Mouse (Mus musculus) liver, adult (tissue): ENCODE measurements around the gene Shisa5.

ENCODE experiments used
- GATA4 ChIP-seq: IDR thresholded peaks from 2 replicates; pipeline ENCODE4 v1.6.1; 2014; ENCODE audit warnings: mild to moderate bottlenecking, low read length; ENCODE audit not compliant: insufficient replicate concordance

The Shisa5 gene

DNA sequence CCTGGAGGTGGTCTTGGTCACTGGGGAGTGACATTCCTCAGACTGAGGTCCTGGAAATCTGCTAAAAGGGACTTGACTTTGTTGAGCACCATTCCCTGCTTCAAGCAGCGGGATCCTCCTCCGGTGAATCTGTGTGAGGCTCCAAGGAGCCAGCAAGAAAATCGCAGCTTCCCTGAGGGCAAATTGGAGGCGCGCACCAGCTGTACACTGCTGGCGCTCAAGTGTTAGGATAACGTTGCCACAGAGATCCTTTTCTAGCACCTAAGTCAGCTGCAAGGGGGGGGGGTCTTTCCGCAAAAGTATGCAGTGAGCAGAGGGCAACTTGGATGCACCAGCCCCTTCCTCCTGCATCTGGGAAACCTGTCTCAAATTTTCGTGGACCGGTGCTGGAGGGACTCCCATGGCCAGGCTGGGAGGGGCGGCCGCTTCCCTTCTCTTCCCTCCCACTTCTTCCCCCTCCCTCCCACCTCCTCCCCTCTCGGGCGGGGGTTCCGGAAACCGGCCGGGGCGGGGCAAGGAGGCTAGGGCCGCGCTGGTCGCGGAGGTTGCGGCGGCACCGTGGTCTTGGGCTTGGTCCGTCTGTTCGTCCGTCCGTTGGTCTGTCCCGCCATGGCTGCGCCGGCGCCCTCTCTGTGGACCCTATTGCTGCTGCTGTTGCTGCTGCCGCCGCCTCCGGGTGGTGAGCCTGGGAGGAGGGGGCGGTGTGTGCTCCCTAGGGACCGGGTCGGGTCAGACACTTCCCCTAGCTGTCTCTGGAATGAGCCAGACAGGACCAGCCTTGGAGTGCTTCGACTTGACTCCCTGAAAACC, at the start of gene Shisa5:
Gene Shisa5, plus strand, starts transcription at position 480 of the 810 bp plus-strand sequence.
- no peak; the same call in 1 of the 2 replicates for TF ChIP-seq GATA4

DNA sequence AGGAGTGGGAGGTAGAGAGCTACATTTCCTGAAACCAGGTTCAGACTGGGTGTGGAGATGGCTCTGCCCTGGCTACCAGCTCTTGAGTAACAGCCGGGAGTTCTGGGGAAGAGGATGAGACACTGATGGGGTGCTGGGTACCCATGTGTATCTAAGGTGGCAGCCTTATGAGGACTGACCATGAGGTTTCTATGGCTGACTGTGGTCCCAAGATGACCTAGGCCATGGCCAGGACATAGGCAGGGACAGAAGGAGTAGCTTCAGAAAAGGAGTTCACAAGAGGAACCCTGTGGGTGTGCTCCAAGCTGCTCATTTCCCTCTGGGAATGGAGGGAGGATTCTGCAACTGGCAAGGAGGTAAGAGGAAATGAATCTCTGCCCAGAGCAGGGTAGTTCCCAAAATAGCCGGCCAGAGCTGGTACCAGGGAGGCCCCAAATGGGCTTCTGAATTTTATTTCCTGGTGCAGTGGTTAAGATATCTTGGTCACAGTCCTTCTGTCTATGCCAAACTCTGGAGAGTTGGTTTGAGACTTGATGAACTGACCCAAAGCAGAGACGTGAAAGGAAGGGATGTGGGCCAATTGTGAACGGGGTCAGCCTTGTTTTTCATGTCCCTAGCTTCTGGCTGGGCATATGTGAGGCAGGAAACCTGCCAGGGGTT, 48.4 kb upstream of the Shisa5 start:
- TF ChIP-seq GATA4, result no peak

DNA sequence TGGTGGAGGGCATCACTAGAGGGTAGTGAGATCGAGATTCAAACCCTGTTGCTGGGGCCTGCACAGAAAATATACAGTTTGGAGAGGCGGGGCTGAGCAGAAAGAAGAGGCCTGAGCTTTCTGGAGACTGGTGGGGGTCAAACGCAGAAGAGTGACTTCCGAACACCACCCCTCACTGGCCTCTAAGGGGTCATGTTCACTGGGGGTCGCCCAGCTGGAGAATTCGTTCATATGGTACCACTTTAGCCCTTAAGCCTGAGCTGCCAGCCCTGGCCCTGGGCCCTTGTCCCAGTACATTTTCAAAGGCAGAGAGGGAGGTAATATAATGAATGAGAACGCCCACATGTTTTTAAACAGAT, 47.9 kb upstream of the Shisa5 start:
- TF ChIP-seq GATA4, result no peak

DNA sequence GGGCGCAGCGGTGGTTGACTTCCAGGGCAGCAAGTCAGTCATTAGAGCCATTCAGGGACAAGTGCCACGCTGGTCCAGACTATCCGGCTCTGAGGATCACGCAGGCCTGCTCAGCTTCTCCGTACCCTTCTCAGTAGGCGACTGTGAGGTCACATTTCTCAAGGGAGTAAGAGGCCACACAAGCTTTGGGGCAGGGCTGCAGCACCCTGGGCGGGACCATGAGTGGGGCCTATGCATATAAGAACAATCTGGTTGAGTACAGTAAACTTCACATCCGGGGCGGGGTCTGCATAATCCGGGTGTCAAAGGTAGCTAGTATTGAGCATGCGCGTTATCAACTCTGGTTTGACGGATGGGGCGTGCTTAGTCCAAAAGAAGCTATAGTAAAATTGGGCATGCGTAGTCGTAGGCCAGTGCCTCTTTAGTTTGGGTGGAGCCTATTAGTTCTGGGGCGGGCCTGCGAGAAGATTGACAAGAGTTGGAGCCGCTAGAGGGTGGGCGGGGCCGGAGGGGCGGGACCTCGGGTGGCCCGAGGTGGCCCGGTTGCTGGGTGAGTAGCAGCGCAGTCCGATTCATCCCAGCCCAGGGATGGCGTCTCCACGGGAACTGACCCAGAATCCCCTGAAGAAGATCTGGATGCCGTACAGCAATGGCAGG, 46.8 kb upstream of the Shisa5 start, which contains the start of gene Pfkfb4:
Gene Pfkfb4, plus strand, starts transcription at position 351 of the 657 bp plus-strand sequence.
- TF ChIP-seq GATA4, result 0 out of 2 replicates have a peak, but pooled peaks have one; percentile 10

DNA sequence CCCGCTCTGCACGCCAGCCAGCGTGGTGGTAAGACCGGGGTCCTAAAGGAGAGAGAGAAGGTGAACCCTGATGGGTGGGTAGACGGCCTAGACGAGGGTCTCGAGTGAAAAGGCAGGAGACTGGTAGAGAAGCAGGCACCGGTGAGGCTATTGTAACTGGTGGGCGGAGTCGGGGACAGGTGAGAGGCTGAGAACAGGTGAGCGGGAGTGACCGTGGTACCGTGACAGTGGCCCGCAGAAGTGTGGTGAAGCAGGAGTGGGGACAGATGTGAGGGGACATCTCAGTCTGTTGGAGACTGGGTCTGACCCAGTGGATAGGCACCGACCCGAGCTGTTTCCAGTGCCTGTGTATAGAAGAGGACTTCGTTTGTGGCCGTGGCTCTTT, 46.3 kb upstream of the Shisa5 start:
- TF ChIP-seq GATA4, result no peak

DNA sequence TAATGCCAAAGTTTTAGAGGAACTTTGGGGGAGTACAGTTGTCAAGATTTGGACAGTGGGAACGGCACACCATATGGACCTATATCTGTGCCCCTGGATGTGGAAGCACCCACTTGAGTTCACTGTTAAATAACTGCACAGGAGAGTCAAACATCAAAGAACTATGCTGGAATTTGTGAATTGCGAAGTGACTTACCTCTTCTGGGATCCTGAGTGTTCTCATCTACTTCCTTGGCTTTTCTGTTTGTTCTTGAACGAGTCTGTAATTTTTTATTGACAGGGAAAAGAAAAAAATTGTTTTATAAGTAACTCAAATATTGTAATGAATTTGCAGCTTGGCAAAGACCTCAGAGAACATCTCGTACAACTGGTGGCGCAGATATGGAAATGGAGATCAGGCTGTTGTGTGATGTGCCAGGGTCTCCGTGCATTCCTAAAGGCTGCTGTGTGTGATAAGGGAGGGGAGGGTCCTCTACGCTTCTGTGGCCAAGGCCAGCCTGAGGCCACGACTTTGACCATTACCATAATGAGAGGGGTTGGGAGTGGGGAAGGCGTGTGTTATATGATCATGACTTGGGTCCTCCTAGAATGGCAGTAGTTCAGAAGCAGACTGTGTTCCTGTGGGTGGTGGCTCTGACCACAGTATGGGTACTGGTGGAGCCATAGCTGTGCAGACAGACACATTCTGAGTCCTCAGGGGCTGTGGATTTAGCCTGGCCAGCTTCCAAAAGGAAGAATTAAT, 45.6 kb upstream of the Shisa5 start:
- TF ChIP-seq GATA4, result no peak

DNA sequence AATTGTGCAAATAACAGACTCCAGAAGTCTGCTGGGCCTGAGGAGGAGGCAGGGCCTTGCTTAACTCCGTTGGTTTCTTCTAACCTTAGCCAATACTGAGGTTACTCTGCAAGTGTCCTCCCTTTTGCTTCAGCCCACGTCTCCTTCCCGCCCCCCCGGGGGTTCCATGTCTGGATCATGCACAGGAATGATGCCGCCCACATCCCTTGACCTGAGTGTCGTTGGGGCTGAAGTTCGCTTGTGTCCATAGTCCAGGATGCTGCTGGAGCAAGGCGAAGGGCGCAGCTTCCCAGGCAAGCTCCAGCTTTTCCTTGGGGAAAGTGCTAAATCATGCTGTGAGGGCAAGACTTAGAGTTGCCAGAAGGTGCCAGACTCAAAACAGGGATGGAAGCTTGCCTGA, 42.0 kb upstream of the Shisa5 start:
- no peak for TF ChIP-seq GATA4

DNA sequence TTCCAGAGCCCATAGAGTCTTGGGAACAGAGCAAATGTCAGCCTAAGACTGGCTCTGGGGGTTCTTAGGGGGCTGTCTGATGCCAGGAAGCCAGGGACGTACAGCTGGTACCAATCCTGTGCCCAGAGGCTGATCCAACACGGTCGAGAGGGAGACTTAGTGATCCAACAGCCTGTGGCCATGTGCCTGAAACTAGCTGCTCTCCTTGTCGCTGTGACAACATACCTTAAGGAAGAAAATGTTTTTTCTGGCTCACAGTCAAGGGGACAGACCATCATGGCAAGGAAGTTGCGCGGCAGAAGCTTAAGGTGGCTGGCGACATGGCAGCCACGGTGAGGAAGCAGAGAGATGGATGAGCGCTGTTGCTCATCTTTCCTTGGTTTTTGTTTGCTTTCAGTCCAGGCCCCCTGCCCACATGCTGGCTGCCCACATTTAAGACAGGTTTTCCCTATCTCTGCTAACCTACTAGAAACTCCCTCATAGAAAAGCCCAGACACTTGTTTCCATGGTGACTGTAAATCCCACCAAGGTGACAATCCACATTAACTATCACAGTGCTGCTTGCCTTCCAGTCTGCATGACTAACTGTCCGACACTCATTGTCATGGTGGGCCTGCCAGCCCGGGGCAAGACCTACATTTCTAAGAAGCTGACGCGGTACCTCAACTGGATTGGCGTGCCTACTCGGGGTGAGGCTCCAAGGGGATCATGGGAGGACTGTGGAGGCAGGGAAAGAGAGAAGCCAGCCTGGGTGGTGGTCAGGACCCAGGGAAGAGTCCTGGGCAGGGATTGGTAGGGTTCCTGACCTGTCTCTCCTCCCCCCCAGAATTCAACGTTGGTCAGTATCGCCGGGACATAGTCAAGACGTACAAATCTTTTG, 39.8 kb upstream of the Shisa5 start:
- TF ChIP-seq GATA4, result no peak

DNA sequence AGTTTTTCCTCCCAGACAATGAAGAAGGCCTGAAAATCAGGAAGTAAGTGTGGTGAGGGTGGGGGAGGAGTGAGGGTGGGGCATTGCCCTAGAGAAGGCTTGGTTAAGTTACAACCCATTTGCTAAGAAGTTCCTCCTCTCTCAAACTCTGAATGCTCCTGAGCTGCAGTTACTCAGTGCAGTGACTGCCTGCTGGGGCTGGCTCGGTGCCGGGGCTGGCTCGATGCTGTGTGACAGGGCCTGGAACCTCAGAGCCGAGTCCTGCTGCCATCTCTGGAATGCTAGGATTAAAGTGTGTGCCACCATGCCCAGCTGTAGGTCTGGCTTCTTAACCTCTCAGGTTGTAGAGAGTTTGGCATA, 39.2 kb upstream of the Shisa5 start:
- no peak for TF ChIP-seq GATA4

DNA sequence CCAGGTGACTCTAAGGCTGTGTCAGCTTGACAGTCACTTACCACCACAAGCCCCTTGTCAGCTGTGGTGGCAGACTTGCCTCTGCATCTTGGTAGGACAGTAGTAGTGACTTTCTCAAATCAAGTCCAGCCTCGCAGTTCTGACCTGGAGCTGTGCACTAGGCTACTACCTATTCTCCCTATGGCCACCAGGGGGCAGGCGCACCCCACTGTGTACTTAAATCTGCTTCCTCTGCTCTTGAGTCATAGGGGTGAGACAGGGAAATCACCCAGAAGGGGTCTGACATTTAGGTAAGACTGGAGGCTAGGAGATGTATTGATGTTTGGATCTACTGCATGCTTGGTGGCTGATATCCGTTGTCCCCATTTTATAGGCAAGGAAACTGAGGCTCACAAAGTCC, 37.6 kb upstream of the Shisa5 start:
- no peak for TF ChIP-seq GATA4

DNA sequence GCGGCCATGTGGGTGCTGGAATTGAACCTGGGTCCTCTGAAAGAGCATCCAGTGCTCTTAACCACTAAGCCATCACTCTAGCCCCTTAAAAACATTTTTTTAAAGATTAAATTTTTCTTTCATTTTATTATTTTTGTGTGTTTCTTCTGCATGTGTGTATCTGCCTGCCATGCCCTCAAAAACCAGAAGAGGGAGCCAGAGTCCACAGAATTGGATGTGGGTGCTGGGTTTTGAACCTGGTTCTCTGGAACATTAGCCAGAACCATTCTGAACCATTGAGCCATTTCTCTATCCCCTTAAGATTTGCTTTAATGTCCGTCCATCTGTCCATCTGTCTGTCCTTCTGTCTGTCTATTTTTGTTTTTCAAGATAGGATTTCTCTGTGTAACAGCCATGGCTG, 35.2 kb upstream of the Shisa5 start:
- TF ChIP-seq GATA4, result no peak

DNA sequence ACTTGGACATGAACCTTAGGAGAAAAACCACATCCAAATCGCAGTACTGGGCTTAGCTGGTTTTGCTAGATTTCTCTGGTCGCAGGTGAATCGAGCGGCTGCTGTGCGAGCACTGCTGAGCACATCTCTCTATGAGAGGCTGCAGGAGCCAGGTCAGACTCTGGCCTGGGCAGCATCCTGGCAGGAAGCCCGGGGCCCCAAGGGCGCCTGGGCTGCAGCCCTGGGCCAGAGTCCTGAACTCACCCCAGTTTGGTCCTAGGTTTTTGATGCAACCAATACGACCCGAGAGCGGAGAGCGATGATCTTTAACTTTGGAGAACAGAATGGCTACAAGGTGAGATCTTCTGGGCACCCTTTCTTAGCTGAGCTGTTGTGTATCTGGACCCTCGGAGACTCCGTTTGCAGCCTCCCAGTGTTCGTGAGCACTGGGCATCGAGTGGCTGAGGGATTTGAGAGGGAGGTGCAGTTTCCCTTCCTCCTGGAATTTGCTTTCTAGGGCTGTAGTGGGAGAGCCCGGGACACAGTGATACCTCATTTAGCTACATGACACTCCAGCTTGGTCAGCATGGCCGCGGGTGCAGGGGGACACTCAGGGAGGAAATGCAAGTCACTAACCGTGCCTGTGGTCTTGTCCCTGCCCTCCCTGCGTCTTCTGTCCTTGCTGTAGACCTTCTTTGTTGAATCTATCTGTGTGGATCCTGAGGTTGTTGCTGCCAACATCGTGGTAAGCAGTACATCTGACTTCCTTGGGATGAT, 31.2 kb upstream of the Shisa5 start:
- no peak for TF ChIP-seq GATA4

DNA sequence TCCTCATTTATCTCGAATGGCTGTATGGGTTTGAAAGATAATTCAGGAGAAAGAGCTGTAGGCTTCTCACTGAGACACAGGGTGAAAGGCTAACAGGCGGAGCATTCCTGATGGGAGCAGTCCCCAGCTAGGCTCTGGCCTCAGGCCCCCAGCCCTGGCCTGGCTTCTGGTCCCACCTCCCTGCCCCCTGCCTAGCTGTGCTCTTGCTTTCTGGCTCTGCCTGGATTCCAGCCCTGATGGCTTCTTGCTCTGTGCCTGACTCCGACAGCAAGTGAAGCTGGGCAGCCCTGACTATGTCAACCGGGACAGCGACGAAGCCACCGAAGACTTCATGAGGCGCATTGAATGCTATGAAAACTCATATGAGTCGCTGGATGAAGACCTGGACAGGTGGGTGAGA, 30.3 kb upstream of the Shisa5 start:
- TF ChIP-seq GATA4, result no peak
